Mouse (Mus musculus) CH12.LX (cell line): Measurements from ENCODE around the gene Apold1. TPM values are rescaled to one million over a fixed set of nuclear protein-coding genes. Genes with fewer than 3 reads are reported as not detected.

Experiments
- DNase-seq: peaks from one replicate; pipeline ENCODE4 v3.0.0-alpha.2; 2013; ENCODE audit errors: extremely low read depth
- H3K27ac ChIP-seq: 2 replicates; pipeline ENCODE4 v1.5.1; 2012; ENCODE audit warnings: low read depth, mild to moderate bottlenecking, control low read depth, moderate library complexity; ENCODE audit not compliant: insufficient read depth
- H3K27me3 ChIP-seq: replicated peaks from 2 replicates; pipeline ENCODE3; 2012; ENCODE audit warnings: inconsistent platforms
- H3K36me3 ChIP-seq, 2 experiments: replicated peaks in 1 of 2; 2 replicates each; pipeline versions ENCODE3 to v1.6.1; 2012; ENCODE audit warnings: inconsistent platforms in 1 of 2, low read length in 1 of 2, mild to moderate bottlenecking in 1 of 2, mixed read lengths in 1 of 2, moderate library complexity in 1 of 2; ENCODE audit not compliant: control insufficient read depth in 1 of 2, insufficient read depth in 1 of 2
- H3K4me1 ChIP-seq, 2 experiments: 2 replicates each; pipeline ENCODE4 v1.6.1; 2012; ENCODE audit warnings: inconsistent platforms in 1 of 2, moderate library complexity in 1 of 2; ENCODE audit not compliant: insufficient read depth in 2 of 2, control insufficient read depth in 1 of 2
- H3K4me2 ChIP-seq: 2 replicates; pipeline ENCODE4 v1.6.1; 2012; ENCODE audit warnings: low read depth, mild to moderate bottlenecking, control low read depth; ENCODE audit not compliant: poor library complexity, insufficient read depth, severe bottlenecking
- H3K4me3 ChIP-seq, 3 experiments: fragments of 150-350 bp in 1 of 3; sonication (generic) in 1 of 3; replicated peaks in 1 of 3; 2 replicates each; pipeline versions ENCODE3 to v1.5.1; 2011 to 2012; ENCODE audit warnings: low read depth in 2 of 3, low read length in 2 of 3, mild to moderate bottlenecking in 2 of 3, moderate library complexity in 2 of 3, control low read depth in 1 of 3, improper control_type of control experiment in 1 of 3, inconsistent platforms in 1 of 3, mixed read lengths in 1 of 3; ENCODE audit not compliant: poor library complexity in 1 of 3
- H3K79me2 ChIP-seq: replicated peaks from 2 replicates; pipeline ENCODE4 v1.6.1; 2012; ENCODE audit warnings: mild to moderate bottlenecking, moderate library complexity; ENCODE audit not compliant: control insufficient read depth, poor library complexity, insufficient read depth, severe bottlenecking; ENCODE audit errors: extremely low read depth
- H3K9ac ChIP-seq: 2 replicates; pipeline ENCODE4 v1.6.1; 2012; ENCODE audit warnings: low read depth, mild to moderate bottlenecking, control low read depth, moderate library complexity; ENCODE audit not compliant: insufficient read depth
- H3K9me3 ChIP-seq: replicated peaks from 2 replicates; pipeline ENCODE3; 2012; ENCODE audit warnings: low read length, inconsistent platforms, mixed read lengths
- BHLHE40 ChIP-seq: IDR thresholded peaks from 2 replicates; pipeline ENCODE4 v1.6.1; 2011; ENCODE audit warnings: mild to moderate bottlenecking, low read depth, low read length, improper control_type of control experiment
- CHD1 ChIP-seq: IDR thresholded peaks from 2 replicates; pipeline ENCODE4 v1.6.1; 2012; ENCODE audit warnings: low read depth, low read length, improper control_type of control experiment, inconsistent platforms
- CHD2 ChIP-seq: IDR thresholded peaks from 2 replicates; pipeline ENCODE4 v1.6.1; 2011; ENCODE audit warnings: low read length, improper control_type of control experiment
- CTCF ChIP-seq, 2 experiments: IDR thresholded peaks in 1 of 2; conservative IDR thresholded peaks in 1 of 2; 2 replicates each; pipeline ENCODE4 v1.5.1; 2011 to 2012; ENCODE audit warnings: low read depth in 2 of 2, low read length in 2 of 2, improper control_type of control experiment in 1 of 2, inconsistent platforms in 1 of 2, mild to moderate bottlenecking in 1 of 2, moderate library complexity in 1 of 2
- E2F4 ChIP-seq: IDR thresholded peaks from 2 replicates; pipeline ENCODE4 v1.6.1; 2011; ENCODE audit warnings: low read depth, low read length, improper control_type of control experiment; ENCODE audit not compliant: insufficient replicate concordance
- ELF1 ChIP-seq: IDR thresholded peaks from 2 replicates; pipeline ENCODE4 v1.6.1; 2014; ENCODE audit warnings: low read depth, mild to moderate bottlenecking, inconsistent platforms, low read length, improper control_type of control experiment
- EP300 ChIP-seq: IDR thresholded peaks from 2 replicates; pipeline ENCODE4 v1.6.1; 2011; ENCODE audit warnings: low read length, improper control_type of control experiment
- ETS1 ChIP-seq: conservative IDR thresholded peaks from 2 replicates; pipeline ENCODE4 v1.6.1; 2012; ENCODE audit warnings: low read depth, mild to moderate bottlenecking, inconsistent platforms, low read length, improper control_type of control experiment, moderate library complexity
- GABPA ChIP-seq: IDR thresholded peaks from 2 replicates; pipeline ENCODE4 v1.6.1; 2012; ENCODE audit warnings: low read depth, low read length, improper control_type of control experiment, inconsistent platforms; ENCODE audit not compliant: insufficient replicate concordance
- HCFC1 ChIP-seq: IDR thresholded peaks from 2 replicates; pipeline ENCODE4 v1.6.1; 2012; ENCODE audit warnings: low read depth, mild to moderate bottlenecking, inconsistent platforms, low read length, improper control_type of control experiment
- IRF4 ChIP-seq: IDR thresholded peaks from 2 replicates; pipeline ENCODE4 v1.6.1; 2014; ENCODE audit warnings: low read depth, mild to moderate bottlenecking, inconsistent platforms, low read length, improper control_type of control experiment
- JUN ChIP-seq: IDR thresholded peaks from 2 replicates; pipeline ENCODE4 v1.6.1; 2011; ENCODE audit warnings: low read depth, mild to moderate bottlenecking, low read length, improper control_type of control experiment, moderate library complexity; ENCODE audit not compliant: insufficient read depth
- JUND ChIP-seq: conservative IDR thresholded peaks from 2 replicates; pipeline ENCODE4 v1.6.1; 2011; ENCODE audit warnings: low read depth, low read length, improper control_type of control experiment
- KAT2A ChIP-seq: IDR thresholded peaks from 2 replicates; pipeline ENCODE4 v1.6.1; 2012; ENCODE audit warnings: low read length, improper control_type of control experiment, inconsistent platforms; ENCODE audit not compliant: insufficient replicate concordance
- MAFK ChIP-seq: IDR thresholded peaks from 2 replicates; pipeline ENCODE4 v1.6.1; 2011; ENCODE audit warnings: low read length, improper control_type of control experiment; ENCODE audit not compliant: insufficient replicate concordance
- MAX ChIP-seq: IDR thresholded peaks from 2 replicates; pipeline ENCODE4 v1.6.1; 2011; ENCODE audit warnings: low read length, improper control_type of control experiment
- MAZ ChIP-seq: IDR thresholded peaks from 2 replicates; pipeline ENCODE4 v1.6.1; 2012; ENCODE audit warnings: low read depth, mild to moderate bottlenecking, inconsistent platforms, low read length, improper control_type of control experiment, moderate library complexity
- MXI1 ChIP-seq: IDR thresholded peaks from 2 replicates; pipeline ENCODE4 v1.6.1; 2011; ENCODE audit warnings: mild to moderate bottlenecking, low read depth, low read length, improper control_type of control experiment
- MYC ChIP-seq: IDR thresholded peaks from 2 replicates; pipeline ENCODE4 v1.6.1; 2011; ENCODE audit warnings: low read depth, mild to moderate bottlenecking, improper control_type of control experiment, low read length
- NELFE ChIP-seq: IDR thresholded peaks from 2 replicates; pipeline ENCODE4 v1.6.1; 2011; ENCODE audit warnings: low read depth, low read length, improper control_type of control experiment
- NRF1 ChIP-seq: IDR thresholded peaks from 2 replicates; pipeline ENCODE4 v1.6.1; 2014; ENCODE audit warnings: low read depth, mild to moderate bottlenecking, inconsistent platforms, low read length, improper control_type of control experiment, moderate library complexity
- PAX5 ChIP-seq: IDR thresholded peaks from 2 replicates; pipeline ENCODE4 v1.6.1; 2012; ENCODE audit warnings: low read length, inconsistent platforms, mixed read lengths
- POLR2A ChIP-seq: IDR thresholded peaks from 2 replicates; pipeline ENCODE4 v1.6.1; 2011; ENCODE audit warnings: low read depth, mild to moderate bottlenecking, improper control_type of control experiment, low read length
- POLR2AphosphoS2 ChIP-seq: IDR thresholded peaks from 2 replicates; pipeline ENCODE4 v1.6.1; 2011; ENCODE audit warnings: low read depth, low read length, improper control_type of control experiment
- RAD21 ChIP-seq: IDR thresholded peaks from 2 replicates; pipeline ENCODE4 v1.6.1; 2011; ENCODE audit warnings: low read depth, mild to moderate bottlenecking, low read length, improper control_type of control experiment, moderate library complexity
- SIN3A ChIP-seq: IDR thresholded peaks from 2 replicates; pipeline ENCODE4 v1.6.1; 2012; ENCODE audit warnings: low read length, improper control_type of control experiment, inconsistent platforms
- SMC3 ChIP-seq: IDR thresholded peaks from 2 replicates; pipeline ENCODE4 v1.6.1; 2011; ENCODE audit warnings: low read depth, low read length, improper control_type of control experiment
- TBP ChIP-seq: conservative IDR thresholded peaks from 2 replicates; pipeline ENCODE4 v1.6.1; 2011; ENCODE audit warnings: low read depth, low read length, improper control_type of control experiment
- TCF12 ChIP-seq: IDR thresholded peaks from 2 replicates; pipeline ENCODE4 v1.6.1; 2014; ENCODE audit warnings: low read depth, mild to moderate bottlenecking, inconsistent platforms, low read length, improper control_type of control experiment
- UBTF ChIP-seq: IDR thresholded peaks from 2 replicates; pipeline ENCODE4 v1.6.1; 2012; ENCODE audit warnings: low read depth, mild to moderate bottlenecking, inconsistent platforms, low read length, improper control_type of control experiment, moderate library complexity
- USF1 ChIP-seq: IDR thresholded peaks from 2 replicates; pipeline ENCODE4 v1.6.1; 2014; ENCODE audit warnings: low read depth, mild to moderate bottlenecking, inconsistent platforms, low read length, improper control_type of control experiment
- USF2 ChIP-seq: conservative IDR thresholded peaks from 2 replicates; pipeline ENCODE4 v1.6.1; 2011; ENCODE audit warnings: low read depth, low read length, improper control_type of control experiment
- ZC3H11A ChIP-seq: IDR thresholded peaks from 2 replicates; pipeline ENCODE4 v1.6.1; 2012; ENCODE audit warnings: low read depth, mild to moderate bottlenecking, inconsistent platforms, low read length, improper control_type of control experiment
- ZKSCAN1 ChIP-seq: IDR thresholded peaks from 2 replicates; pipeline ENCODE4 v1.6.1; 2012; ENCODE audit warnings: low read depth, inconsistent platforms, low read length, improper control_type of control experiment, borderline replicate concordance
- ZMIZ1 ChIP-seq: IDR thresholded peaks from 2 replicates; pipeline ENCODE4 v1.6.1; 2012; ENCODE audit warnings: low read depth, mild to moderate bottlenecking, inconsistent platforms, low read length, improper control_type of control experiment
- ZNF384 ChIP-seq: IDR thresholded peaks from 2 replicates; pipeline ENCODE4 v1.6.1; 2012; ENCODE audit warnings: low read depth, low read length, improper control_type of control experiment, inconsistent platforms
- dilution Hi-C: fragments of 300-500 bp; cut with MboI; formaldehyde crosslinking; loops from 2 replicates; pipeline ENCODE4 v1.14.3; 2020; ENCODE audit warnings: low sequenced_read_pairs; ENCODE audit not compliant: extremely low pct_unique_long_range_greater_than_20kb, extremely low pct_ligation_motif_present
- in situ Hi-C: fragments of 300-500 bp; cut with MboI; formaldehyde crosslinking; loops from 3 replicates; pipeline ENCODE4 v1.14.3; 2019; ENCODE audit warnings: low sequenced_read_pairs, low pct_ligation_motif_present, low pct_unique_long_range_greater_than_20kb, mixed read lengths
- polyA plus RNA-seq: library from polyadenylated mRNA; unstranded; fragments of >175 nt; gene quantifications from 2 replicates; pipeline ENCODE4 v1.2.1, GENCODE M21; 2012; ENCODE audit warnings: low read depth; ENCODE audit not compliant: insufficient read length
- total RNA-seq, 2 experiments: library from RNA; depleted of rRNA; stranded (reverse); fragments of 300-350 nt in 1 of 2; fragments of >200 nt in 1 of 2; gene quantifications; 2 replicates each; pipeline ENCODE4 v1.2.3; 2012 to 2014

Gene Apold1
- total RNA-seq (2012; rRNA removed), result 1.4 and 2.7 TPM in 2 replicates
- 2.8 and 3.1 TPM in 2 replicates for total RNA-seq (2014; rRNA removed)
- polyA plus RNA-seq, result 1.0 and 1.1 TPM in 2 replicates

- Histone ChIP-seq H3K36me3 (no peaks in the 10 kb centered on the region), H3K9me3 (no peaks in the 10 kb centered on the region), H3K4me1 (peaks cover 5 to 39% of the 10 kb centered on the region in 2 experiments; a peak in 3 of 4 replicates), H3K4me3 (peak within 1 kb of the TSS; percentile 9 to 22 (median 21)), H3K4me2 (peak within 1 kb of the TSS; percentile 84), H3K27ac (0 out of 2 replicates have a peak within 1 kb of the TSS, but pooled peaks have one; percentile 7), H3K9ac (peak within 1 kb of the TSS; percentile 46; the same call in 1 of the 2 replicates), H3K27me3 (peaks cover 13% of the 10 kb centered on the region), H3K79me2 (no peaks in the 10 kb centered on the region)
- DNase-seq, result peak; percentile 88
- dilution Hi-C loops, result no loop called here
- in situ Hi-C loops, result loop anchor here (25.0 kb wide), 1 partner anchor 344 kb away; the partner anchor contains the start of genes Borcs5 and Mansc1
- peak; percentile 55; the same call in 1 of the 2 replicates for TF ChIP-seq MYC
- peak; percentile 85; the same call in 1 of the 2 replicates for TF ChIP-seq CHD1
- TF ChIP-seq E2F4, result 0 out of 2 replicates have a peak, but pooled peaks have one; percentile 25
- peak; percentile 66; the same call in 1 of the 2 replicates for TF ChIP-seq MAZ
- no peak for TF ChIP-seq ZKSCAN1
- no peak for TF ChIP-seq CTCF (conservative IDR thresholded peaks at IDR 0.05 in 1 of 2, IDR thresholded peaks at IDR 0.05 in 1 of 2; ENCODE audit: low read depth in 2 of 2, low read length in 2 of 2)
- no peak for TF ChIP-seq PAX5
- no peak for TF ChIP-seq MAFK
- peak; percentile 73 for TF ChIP-seq SIN3A
- 0 out of 2 replicates have a peak, but pooled peaks have one; percentile 42 for TF ChIP-seq UBTF
- TF ChIP-seq USF1, result peak; percentile 62
- TF ChIP-seq TBP, result 0 out of 2 replicates have a peak, but pooled peaks have one; percentile 12
- no peak for TF ChIP-seq ZC3H11A
- TF ChIP-seq GABPA, result no peak
- TF ChIP-seq POLR2AphosphoS2, result no peak
- TF ChIP-seq IRF4, result peak; percentile 17; the same call in 1 of the 2 replicates
- TF ChIP-seq JUND, result no peak
- TF ChIP-seq POLR2A, result peak; percentile 64
- peak; percentile 53 for TF ChIP-seq BHLHE40
- peak; percentile 84 for TF ChIP-seq ELF1
- TF ChIP-seq RAD21, result no peak
- no peak; the same call in none of the 2 replicates for TF ChIP-seq USF2
- TF ChIP-seq HCFC1, result 0 out of 2 replicates have a peak, but pooled peaks have one; percentile 6
- peak; percentile 58; the same call in 1 of the 2 replicates for TF ChIP-seq MAX
- peak; percentile 42; the same call in 1 of the 2 replicates for TF ChIP-seq EP300
- peak; percentile 31; the same call in 1 of the 2 replicates for TF ChIP-seq JUN
- TF ChIP-seq NRF1, result no peak
- peak; percentile 41; the same call in 1 of the 2 replicates for TF ChIP-seq NELFE
- TF ChIP-seq ZMIZ1, result no peak; the same call in 1 of the 2 replicates
- TF ChIP-seq ZNF384, result no peak
- TF ChIP-seq KAT2A, result 0 out of 2 replicates have a peak, but pooled peaks have one; percentile 49
- no peak for TF ChIP-seq SMC3
- peak; percentile 42; the same call in 1 of the 2 replicates for TF ChIP-seq MXI1
- TF ChIP-seq CHD2, result peak; percentile 52; the same call in 1 of the 2 replicates
- TF ChIP-seq ETS1, result peak; percentile 79
- peak; percentile 50; the same call in 1 of the 2 replicates for TF ChIP-seq TCF12
These were observed at the start of gene Apold1 for GRCm38 (mm10) chr6:134981231-134982062. Gene Apold1, plus strand, starts transcription at chr6:134981718.
